Mouse (Mus musculus) central nervous system, embryonic 18 days (tissue): ENCODE measurements around the gene Trim42. TPM values are rescaled to one million over a fixed set of nuclear protein-coding genes. Genes with fewer than 3 reads are reported as not detected.

Experiments
- polyA plus RNA-seq: library from polyadenylated mRNA; depleted of rRNA; stranded (reverse); fragments of >200 nt; gene quantifications from 2 replicates; pipeline ENCODE4 v1.2.3, GENCODE M21; 2012; rRNA removed

The Trim42 gene
- polyA plus RNA-seq = not detected in 2 replicates

DNA sequence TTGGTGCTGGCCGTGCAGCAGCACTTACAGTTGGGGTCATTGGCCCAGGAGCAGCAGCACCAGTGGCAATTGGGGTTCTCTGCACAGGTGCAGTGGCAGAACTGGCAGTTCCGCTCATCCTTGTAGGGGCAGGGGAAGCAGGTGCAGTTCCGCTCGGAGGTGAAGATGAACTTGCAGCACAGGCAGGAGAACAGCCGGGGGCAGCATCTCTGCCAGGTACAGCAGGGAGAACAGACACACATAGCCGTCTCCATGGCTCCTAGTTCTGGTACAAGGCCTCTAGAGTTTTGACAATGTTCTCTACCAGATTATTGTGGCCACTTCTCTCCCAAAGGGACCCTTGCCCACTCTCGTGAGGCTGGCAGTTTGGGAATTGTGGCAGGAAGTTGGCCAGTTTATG lies at the start of gene Trim42:
Gene Trim42, minus strand, starts transcription at position 368 of the 400 bp plus-strand sequence.

